In genomic region chr4:108055873-108056272, GRCm38 (mm10) we compare ENCODE assay signal across 21 mouse cellular contexts. TPM values are rescaled to one million over a fixed set of nuclear protein-coding genes. Genes with fewer than 3 reads are reported as not detected.
"Had no signal": no experiment of that assay in that cellular context is flagged by ENCODE, and none has a peak within 500 bp of the region (broad histone marks: within the 10 kb centered on the region; RNA-seq: fewer than 3 reads in every experiment).

No protein-coding gene starts in this region.

- H3K4me2 ChIP-seq: kidney, embryonic 15.5 days; liver, embryonic 12.5 days; liver, embryonic 15.5 days; midbrain, embryonic 12.5 days; midbrain, embryonic 15.5 days; neural tube, embryonic 12.5 days; neural tube, embryonic 15.5 days; stomach, embryonic 15.5 days had no signal

- DNase-seq: kidney, adult 18-20 months; kidney, postnatal 10 days; kidney, postnatal 36 days; layer of hippocampus, postnatal 36 days; retina, postnatal 1 day; right cerebral cortex, postnatal 25 days; spleen, adult 18-20 months; thymus, adult 18-20 months; thymus, postnatal 36 days had no signal

- H3K27me3 ChIP-seq: kidney, embryonic 15.5 days; liver, embryonic 12.5 days; liver, embryonic 15.5 days; midbrain, embryonic 12.5 days; midbrain, embryonic 15.5 days; neural tube, embryonic 12.5 days; neural tube, embryonic 15.5 days; stomach, embryonic 15.5 days had no signal

- H3K27ac ChIP-seq: hindbrain, postnatal 0 days; kidney, embryonic 15.5 days; left cerebral cortex, adult 2 months; liver, embryonic 12.5 days; liver, embryonic 15.5 days; midbrain, embryonic 12.5 days; midbrain, embryonic 15.5 days; neural tube, embryonic 12.5 days; neural tube, embryonic 15.5 days; stomach, embryonic 15.5 days had no signal

- H3K9ac ChIP-seq: kidney, embryonic 15.5 days; liver, embryonic 12.5 days; liver, embryonic 15.5 days; midbrain, embryonic 12.5 days; midbrain, embryonic 15.5 days; neural tube, embryonic 12.5 days; neural tube, embryonic 15.5 days; stomach, embryonic 15.5 days had no signal

- ATAC-seq: hindbrain, postnatal 0 days; inflammation-experienced regulatory T-cells, adult 6 months; intestine, embryonic 16.5 days; liver, embryonic 12.5 days; midbrain, embryonic 15.5 days had no signal

- H3K4me3 ChIP-seq: kidney, embryonic 15.5 days; left cerebral cortex, adult 2 months; liver, embryonic 12.5 days; liver, embryonic 15.5 days; midbrain, embryonic 12.5 days; midbrain, embryonic 15.5 days; neural tube, embryonic 12.5 days; neural tube, embryonic 15.5 days; stomach, embryonic 15.5 days had no signal

- H3K9me3 ChIP-seq: kidney, embryonic 15.5 days; liver, embryonic 12.5 days; liver, embryonic 15.5 days; midbrain, embryonic 12.5 days; midbrain, embryonic 15.5 days; neural tube, embryonic 12.5 days; neural tube, embryonic 15.5 days; stomach, embryonic 15.5 days had no signal

- H3K4me1 ChIP-seq: kidney, embryonic 15.5 days; liver, embryonic 15.5 days; midbrain, embryonic 15.5 days; neural tube, embryonic 12.5 days; stomach, embryonic 15.5 days had no signal

RNA-seq across cellular contexts. Expression of gene Podn, which starts 40.4 kb away (rescaled TPM):
- polyA plus RNA-seq: inflammation-experienced regulatory T-cells, adult 6 months had no signal
